Mouse (Mus musculus): ENCODE results near the gene Nrbp1.
A peak's percentile ranks its signal among the peaks of the same experiment; 100 is the strongest.
"Not testable (repeated sequence)": the region's sequence is repeated elsewhere in the genome, so short reads cannot be mapped to it uniquely, and the experiment has no call there.

Nrbp1 gene

GRCm38 (mm10) chr5:31216554-31216953 lies 24.1 kb upstream of the Nrbp1 start:
- DNase-seq = not testable (repeated sequence)

GRCm38 (mm10) chr5:31218294-31218693 lies 22.4 kb upstream of the Nrbp1 start:
- DNase-seq = peak; percentile 44

GRCm38 (mm10) chr5:31219070-31219469 lies 21.6 kb upstream of the Nrbp1 start:
- DNase-seq = no peak

- no peak for DNase-seq
These were observed 21.2 kb upstream of the Nrbp1 start for GRCm38 (mm10) chr5:31219474-31219873.

- DNase-seq = no peak
These were observed 20.7 kb upstream of the Nrbp1 start for GRCm38 (mm10) chr5:31219911-31220447.

GRCm38 (mm10) chr5:31220448-31221303 lies 20.0 kb upstream of the Nrbp1 start, which contains the start of gene Ppm1g:
Gene Ppm1g (minus strand): TSS chr5:31220687.
- peak; percentile 98 for DNase-seq

GRCm38 (mm10) chr5:31221304-31221945 lies 19.2 kb upstream of the Nrbp1 start:
- DNase-seq = peak; percentile 52

GRCm38 (mm10) chr5:31222696-31223095 lies 18.0 kb upstream of the Nrbp1 start:
- DNase-seq = no peak

- DNase-seq = no peak
These were observed 14.0 kb upstream of the Nrbp1 start for GRCm38 (mm10) chr5:31226641-31227040.

GRCm38 (mm10) chr5:31241522-31242034 lies 914 bp downstream of the Nrbp1 start:
- DNase-seq = no peak

GRCm38 (mm10) chr5:31242191-31242590 lies 1.5 kb downstream of the Nrbp1 start:
- DNase-seq = no peak

- no peak for DNase-seq
These were observed 10.1 kb downstream of the Nrbp1 start for GRCm38 (mm10) chr5:31250716-31251115.

GRCm38 (mm10) chr5:31251541-31252101 lies 11.0 kb downstream of the Nrbp1 start, which contains the start of gene Krtcap3:
Gene Krtcap3 (plus strand): TSS chr5:31251691.
- DNase-seq = peak; percentile 32

- no peak for DNase-seq
These were observed 11.5 kb downstream of the Nrbp1 start for GRCm38 (mm10) chr5:31252151-31252550.

GRCm38 (mm10) chr5:31252795-31253545 lies 12.3 kb downstream of the Nrbp1 start:
- DNase-seq = no peak

- DNase-seq = no peak
These were observed 13.1 kb downstream of the Nrbp1 start for GRCm38 (mm10) chr5:31253806-31254205.

- DNase-seq = no peak
These were observed 13.8 kb downstream of the Nrbp1 start for GRCm38 (mm10) chr5:31254452-31254851.

- no peak for DNase-seq
These were observed 14.2 kb downstream of the Nrbp1 start for GRCm38 (mm10) chr5:31254901-31255300.

GRCm38 (mm10) chr5:31255381-31255780 lies 14.7 kb downstream of the Nrbp1 start:
- DNase-seq = no peak

GRCm38 (mm10) chr5:31255971-31256370 lies 15.3 kb downstream of the Nrbp1 start:
- DNase-seq = no peak

- DNase-seq = no peak
These were observed 17.0 kb downstream of the Nrbp1 start for GRCm38 (mm10) chr5:31257616-31258015.

GRCm38 (mm10) chr5:31266101-31266500 lies 25.4 kb downstream of the Nrbp1 start:
- no peak for DNase-seq
